Mouse (Mus musculus): Measurements from ENCODE around the gene Timeless. TPM values are rescaled to one million over a fixed set of nuclear protein-coding genes. Genes with fewer than 3 reads are reported as not detected.
"Not testable (repeated sequence)": the region's sequence is repeated elsewhere in the genome, so short reads cannot be mapped to it uniquely, and the experiment has no call there.

Gene Timeless
- total RNA-seq (2021) (1 to 10 TPM; 4.8 to 7.2 TPM), polyA plus RNA-seq (2012; rRNA removed) (1.9 and 2.8 TPM in 2 replicates)
- long read RNA-seq, full-length matches to known transcripts, result 3 of 4 reads
- long read RNA-seq, partial matches to known transcripts, result 0 of 4 reads
- long read RNA-seq, other reads (novel, unspliced or antisense), result 1 of 4 reads

GRCm38 (mm10) chr10:128231697-128232419 lies at the start of gene Timeless:
Gene Timeless, plus strand, starts transcription at chr10:128232065.
- DNase-seq, result peak; percentile 92

GRCm38 (mm10) chr10:128184296-128184695 lies 47.6 kb upstream of the Timeless start:
- no peak for DNase-seq

- peak; percentile 25 for DNase-seq
These were observed 46.5 kb upstream of the Timeless start for GRCm38 (mm10) chr10:128185277-128185940.

- DNase-seq, result peak; percentile 85
These were observed 45.9 kb upstream of the Timeless start for GRCm38 (mm10) chr10:128185959-128186358.

- DNase-seq, result no peak
These were observed 44.7 kb upstream of the Timeless start for GRCm38 (mm10) chr10:128187181-128187605.

- peak; percentile 61 for DNase-seq
These were observed 43.5 kb upstream of the Timeless start for GRCm38 (mm10) chr10:128188242-128188877.

- DNase-seq, result no peak
These were observed 40.4 kb upstream of the Timeless start for GRCm38 (mm10) chr10:128191472-128191871.

- not testable (repeated sequence) for DNase-seq
These were observed 39.7 kb upstream of the Timeless start for GRCm38 (mm10) chr10:128192030-128192766.

GRCm38 (mm10) chr10:128193113-128193512 lies 38.8 kb upstream of the Timeless start:
- no peak for DNase-seq

GRCm38 (mm10) chr10:128194024-128194550 lies 37.8 kb upstream of the Timeless start, which contains the start of gene Gls2:
Gene Gls2, plus strand, starts transcription at chr10:128194457.
- peak; percentile 99 for DNase-seq

- DNase-seq, result no peak
These were observed 37.1 kb upstream of the Timeless start for GRCm38 (mm10) chr10:128194551-128195461.

- DNase-seq, result no peak
These were observed 30.0 kb upstream of the Timeless start for GRCm38 (mm10) chr10:128201856-128202255.

- no peak for DNase-seq
These were observed 26.9 kb upstream of the Timeless start for GRCm38 (mm10) chr10:128204941-128205340.

GRCm38 (mm10) chr10:128208326-128208725 lies 23.5 kb upstream of the Timeless start:
- DNase-seq, result no peak

- DNase-seq, result no peak
These were observed 22.4 kb upstream of the Timeless start for GRCm38 (mm10) chr10:128209311-128210009.

- DNase-seq, result no peak
These were observed 21.7 kb upstream of the Timeless start for GRCm38 (mm10) chr10:128210131-128210530.

- peak; percentile 52 for DNase-seq
These were observed 20.9 kb upstream of the Timeless start for GRCm38 (mm10) chr10:128210954-128211353.

GRCm38 (mm10) chr10:128211390-128212108 lies 20.3 kb upstream of the Timeless start, which contains the start of gene Spryd4:
Gene Spryd4, minus strand, starts transcription at chr10:128211807.
- peak; percentile 93 for DNase-seq

- DNase-seq, result no peak
These were observed 19.7 kb upstream of the Timeless start for GRCm38 (mm10) chr10:128212148-128212547.
